Mouse (Mus musculus): ENCODE measurements at regions not wholly inside any gene's neighbourhood (a gene's known extent, or its start where the extent isn't known, plus 50 kb on each side); places are given as distances from the start of the nearest gene placed in this dataset.

GRCm38 (mm10) chr14:19665756-19666155 lies 63.4 kb upstream of the Gm5458 start:
- H3K27me3 ChIP-seq: peaks cover 21% of the 10 kb centered on the region
- DNase-seq (ENCODE audit: low read depth, low spot score) (no peak), ATAC-seq (no peak)
- TF ChIP-seq CTCF (IDR thresholded peaks at IDR 0.05): no peak
- POLR2A ChIA-PET: no interaction called here
- in situ Hi-C loops (cut with MboI; ENCODE audit: low pct_unique_long_range_greater_than_20kb): no loop called here
- CTCF ChIA-PET: no interaction called here

- no peak for DNase-seq (ENCODE audit: low read depth, low spot score)
- POLR2A ChIA-PET: no interaction called here
- H3K27me3 ChIP-seq: peaks cover 34% of the 10 kb centered on the region
- ATAC-seq: no peak
- no peak for TF ChIP-seq CTCF (IDR thresholded peaks at IDR 0.05)
- CTCF ChIA-PET: interaction anchor here (1.3 kb wide), 1 partner anchor 10 kb away, joined by 3 read pairs; no protein-coding TSS in a partner anchor
- in situ Hi-C loops (cut with MboI; ENCODE audit: low pct_unique_long_range_greater_than_20kb): no loop called here
Observed at GRCm38 (mm10) chr14:19674046-19674445, 71.7 kb upstream of the Gm5458 start.

- H3K27me3 ChIP-seq: peaks cover 19% of the 10 kb centered on the region
- DNase-seq (ENCODE audit: low read depth, low spot score): no peak
- in situ Hi-C loops (cut with MboI; ENCODE audit: low pct_unique_long_range_greater_than_20kb): no loop called here
- POLR2A ChIA-PET: no interaction called here
- ATAC-seq: no peak
- CTCF ChIA-PET: no interaction called here
- no peak for TF ChIP-seq CTCF (IDR thresholded peaks at IDR 0.05)
Observed at GRCm38 (mm10) chr14:19688426-19688825, 62.6 kb upstream of the Nid2 start.

GRCm38 (mm10) chr14:19693606-19694005 lies 57.5 kb upstream of the Nid2 start:
- ChIA-PET CTCF (no interaction called here), POLR2A (no interaction called here)
- H3K27me3 ChIP-seq: peaks cover 17% of the 10 kb centered on the region
- in situ Hi-C loops (cut with MboI; ENCODE audit: low pct_unique_long_range_greater_than_20kb): loop anchor here (5.0 kb wide), 1 partner anchor 46 kb away; no protein-coding TSS in a partner anchor
- no peak for ATAC-seq
- DNase-seq (ENCODE audit: low read depth, low spot score): no peak
- no peak for TF ChIP-seq CTCF (IDR thresholded peaks at IDR 0.05)

GRCm38 (mm10) chr14:19694289-19694688 lies 56.8 kb upstream of the Nid2 start:
- no peak for ATAC-seq
- no peak for TF ChIP-seq CTCF (IDR thresholded peaks at IDR 0.05)
- POLR2A ChIA-PET: no interaction called here

GRCm38 (mm10) chr14:19699497-19699896 lies 51.6 kb upstream of the Nid2 start:
- DNase-seq (ENCODE audit: low read depth, low spot score): no peak
- CTCF ChIA-PET: no interaction called here
- in situ Hi-C loops (cut with MboI; ENCODE audit: low pct_unique_long_range_greater_than_20kb): no loop called here

More at GRCm38 (mm10) chr14:19694289-19694688, 56.8 kb upstream of the Nid2 start:
- no peak for DNase-seq (ENCODE audit: low read depth, low spot score)
- CTCF ChIA-PET: no interaction called here
- H3K27me3 ChIP-seq: peaks cover 17% of the 10 kb centered on the region
- in situ Hi-C loops (cut with MboI; ENCODE audit: low pct_unique_long_range_greater_than_20kb): loop anchor here (5.0 kb wide), 1 partner anchor 47 kb away; no protein-coding TSS in a partner anchor

More at GRCm38 (mm10) chr14:19699497-19699896, 51.6 kb upstream of the Nid2 start:
- peaks cover 13% of the 10 kb centered on the region for H3K27me3 ChIP-seq
- POLR2A ChIA-PET: no interaction called here
- TF ChIP-seq CTCF (IDR thresholded peaks at IDR 0.05): no peak
- no peak for ATAC-seq
